Mouse (Mus musculus) liver, embryonic 14.5 days (tissue): ENCODE measurements around the gene Renbp.

Experiments used
- CTCF ChIP-seq: IDR thresholded peaks from 2 replicates; pipeline ENCODE4 v1.5.1; 2016; ENCODE audit warnings: antibody characterized with exemption, low read depth, control low read depth
- EP300 ChIP-seq: IDR thresholded peaks from 2 replicates; pipeline ENCODE4 v1.6.1; 2016; ENCODE audit warnings: antibody characterized with exemption, low read depth

DNA sequence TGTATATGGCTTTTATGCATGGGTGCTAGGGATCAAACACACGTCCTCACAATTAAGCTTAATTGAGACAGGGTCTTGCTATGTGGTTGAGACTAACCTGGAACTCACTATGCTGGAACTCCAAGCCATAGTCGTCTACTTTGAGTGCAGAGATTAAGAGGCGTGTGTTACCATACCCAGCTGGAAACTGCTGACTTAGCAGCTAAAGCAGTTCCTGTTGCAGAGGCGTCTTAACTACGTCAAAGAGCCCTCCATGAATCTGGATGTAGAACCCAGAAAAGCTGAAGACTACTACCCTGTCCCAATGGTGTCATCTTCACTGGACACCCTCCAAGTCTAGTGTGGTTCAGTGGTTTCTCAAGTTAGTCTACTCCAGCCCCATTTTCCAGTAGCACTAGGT lies 12.0 kb downstream of the Renbp start:
- TF ChIP-seq CTCF (no peak), EP300 (no peak)
